In the genomic region with DNA sequence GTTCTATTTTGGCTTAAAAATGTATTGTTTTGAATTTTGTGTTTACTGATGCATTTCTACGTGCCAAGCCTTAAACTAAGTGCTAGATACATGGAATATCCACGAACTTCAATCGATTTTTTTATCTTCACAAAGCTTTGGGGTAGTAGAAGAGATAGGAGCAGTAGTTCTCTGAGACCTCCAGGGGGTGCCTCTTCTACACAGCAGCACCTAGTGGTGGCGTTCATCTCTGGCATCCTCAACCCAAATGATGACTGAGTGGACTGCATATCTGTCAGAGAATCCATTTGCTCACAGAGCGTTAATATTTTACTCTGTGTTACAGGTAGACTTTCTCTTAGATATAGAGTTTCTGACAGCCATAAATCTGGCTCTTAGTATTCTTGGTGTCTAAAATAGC, we compare ENCODE assay signal across 8 mouse cellular contexts.
DNase-seq lines count a peak whose midpoint lies in the region; ATAC-seq and TF ChIP-seq lines count a peak whose summit lies in the region.

No protein-coding gene starts in this region.

- no peaks in the 10 kb centered on the region for H3K36me3 ChIP-seq in kidney, embryonic 16.5 days (ENCODE audit: insufficient read depth, low read length)
- H3K36me3 ChIP-seq in E14TG2a.4 (ENCODE audit: insufficient read depth, low read length), result no peaks in the 10 kb centered on the region
- no peaks in the 10 kb centered on the region for H3K36me3 ChIP-seq in forebrain, embryonic 15.5 days

- H3K4me3 ChIP-seq in kidney, embryonic 16.5 days (ENCODE audit: low read length), result no peak overlapping the region
- H3K4me3 ChIP-seq in E14TG2a.4 (replicated peaks; ENCODE audit: low read length), result no peak overlapping the region
- H3K4me3 ChIP-seq in forebrain, embryonic 15.5 days, result no peak overlapping the region

- peak; percentile 76 for TF ChIP-seq CTCF in E14TG2a.4 (conservative IDR thresholded peaks at IDR 0.05; ENCODE audit: low read length)

- no peaks in the 10 kb centered on the region for H3K9me3 ChIP-seq in kidney, embryonic 16.5 days (ENCODE audit: low read length)
- no peaks in the 10 kb centered on the region for H3K9me3 ChIP-seq in E14TG2a.4 (ENCODE audit: low read length)
- H3K9me3 ChIP-seq in forebrain, embryonic 15.5 days, result no peaks in the 10 kb centered on the region

- no peak overlapping the region for H3K9ac ChIP-seq in kidney, embryonic 16.5 days (replicated peaks; ENCODE audit: low read length)
- no peak overlapping the region for H3K9ac ChIP-seq in forebrain, embryonic 15.5 days (replicated peaks)

- H3K4me2 ChIP-seq in kidney, embryonic 16.5 days (replicated peaks; ENCODE audit: low read depth, low read length), result no peak overlapping the region
- no peak overlapping the region for H3K4me2 ChIP-seq in forebrain, embryonic 15.5 days (replicated peaks)

- no peak overlapping the region for H3K27ac ChIP-seq in kidney, embryonic 16.5 days (ENCODE audit: low read length)
- no peak overlapping the region for H3K27ac ChIP-seq in forebrain, embryonic 15.5 days (replicated peaks)

- ATAC-seq in kidney, embryonic 16.5 days (ENCODE audit: low FRiP score, low TSS enrichment), result no peak
- ATAC-seq in forebrain, embryonic 15.5 days (replicated peaks), result no peak

- no peaks in the 10 kb centered on the region for H3K27me3 ChIP-seq in kidney, embryonic 16.5 days (ENCODE audit: insufficient read depth, low read length)
- H3K27me3 ChIP-seq in E14TG2a.4 (ENCODE audit: insufficient read depth, low read length), result no peaks in the 10 kb centered on the region
- no peaks in the 10 kb centered on the region for H3K27me3 ChIP-seq in forebrain, embryonic 15.5 days

- H3K4me1 ChIP-seq in kidney, embryonic 16.5 days (ENCODE audit: insufficient read depth, low read length), result no peaks in the 10 kb centered on the region
- no peaks in the 10 kb centered on the region for H3K4me1 ChIP-seq in E14TG2a.4 (replicated peaks; ENCODE audit: low read depth, low read length)
- H3K4me1 ChIP-seq in forebrain, embryonic 15.5 days, result no peaks in the 10 kb centered on the region

- peak; percentile 4 for DNase-seq in kidney, adult 11 months
- DNase-seq in adrenal gland, postnatal 36 days, result peak; percentile 27 to 28
- DNase-seq in kidney, postnatal 25 days, result peak; percentile 47 to 65
- peak; percentile 45 for DNase-seq in thymus, postnatal 25 days
- no peak for DNase-seq in embryo, embryonic 10.5 days (ENCODE audit: low spot score)

- WGBS in kidney, embryonic 16.5 days, result 76% methylated on average over 5 of the region's 5 CpGs
- 81% methylated on average over 5 of the region's 5 CpGs for WGBS in forebrain, embryonic 15.5 days
